ENCODE assay signal across 13 mouse cellular contexts in genomic region chr1:159334157-159334556, GRCm38 (mm10).
"Had no signal": no experiment of that assay in that cellular context is flagged by ENCODE, and none has a peak within 500 bp of the region (broad histone marks: within the 10 kb centered on the region; RNA-seq: fewer than 3 reads in every experiment).

No protein-coding gene starts in this region.

- H3K9ac ChIP-seq: limb, embryonic 12.5 days; liver, embryonic 13.5 days; liver, postnatal 0 days; lung, embryonic 15.5 days; midbrain, embryonic 12.5 days had no signal

- H3K4me3 ChIP-seq: left cerebral cortex, adult 2 months; limb, embryonic 12.5 days; liver, embryonic 13.5 days; lung, embryonic 15.5 days; megakaryocyte, embryonic 14.5 days; midbrain, embryonic 12.5 days had no signal

- H3K4me1 ChIP-seq: limb, embryonic 12.5 days; lung, embryonic 15.5 days; megakaryocyte, embryonic 14.5 days; midbrain, embryonic 12.5 days had no signal

- H3K27me3 ChIP-seq: limb, embryonic 12.5 days; liver, embryonic 13.5 days; lung, embryonic 15.5 days; megakaryocyte, embryonic 14.5 days; midbrain, embryonic 12.5 days had no signal

- DNase-seq: kidney, adult 2 months; kidney, postnatal 25 days; liver; liver, embryonic 13.5 days; liver, postnatal 0 days; lung, postnatal 14 days; thymus, postnatal 4 days had no signal

- H3K27ac ChIP-seq: left cerebral cortex, adult 2 months; limb, embryonic 12.5 days; liver, embryonic 13.5 days; lung, embryonic 15.5 days; midbrain, embryonic 12.5 days had no signal

- ATAC-seq: intestine, embryonic 16.5 days; liver, postnatal 0 days had no signal

- H3K9me3 ChIP-seq: limb, embryonic 12.5 days; liver, embryonic 13.5 days; lung, embryonic 15.5 days; megakaryocyte, embryonic 14.5 days; midbrain, embryonic 12.5 days had no signal
